Mouse (Mus musculus) neural tube, embryonic 13.5 days (tissue): ENCODE results near the gene 0610037L13Rik. TPM values are rescaled to one million over a fixed set of nuclear protein-coding genes. Genes with fewer than 3 reads are reported as not detected.

ENCODE experiments used
- ATAC-seq: fragments of 200-750 bp; cut with Nextera tagmentation; 2 replicates; pipeline ENCODE4 v1.8.0; 2017; ENCODE audit warnings: low read depth, mild to moderate bottlenecking, moderate TSS enrichment, moderate library complexity
- H3K27ac ChIP-seq: fragments of 300-500 bp; sonication (generic); replicated peaks from 2 replicates; pipeline ENCODE4 v1.5.1; 2015; ENCODE audit warnings: moderate library complexity, mild to moderate bottlenecking, inconsistent platforms
- H3K27me3 ChIP-seq: fragments of 300-500 bp; sonication (generic); 2 replicates; pipeline ENCODE4 v1.6.1; 2015; ENCODE audit warnings: mild to moderate bottlenecking, inconsistent platforms
- H3K36me3 ChIP-seq: fragments of 300-500 bp; sonication (generic); 2 replicates; pipeline ENCODE4 v1.6.1; 2015; ENCODE audit warnings: mild to moderate bottlenecking, inconsistent platforms
- H3K4me1 ChIP-seq: fragments of 300-500 bp; sonication (generic); replicated peaks from 2 replicates; pipeline ENCODE4 v1.6.1; 2015; ENCODE audit warnings: inconsistent platforms
- H3K4me2 ChIP-seq: fragments of 300-500 bp; sonication (generic); 2 replicates; pipeline ENCODE4 v1.6.1; 2015; ENCODE audit warnings: inconsistent platforms, mild to moderate bottlenecking, moderate library complexity
- H3K4me3 ChIP-seq: fragments of 300-500 bp; sonication (generic); 2 replicates; pipeline ENCODE4 v1.5.1; 2015; ENCODE audit warnings: mild to moderate bottlenecking, inconsistent platforms
- H3K9ac ChIP-seq: fragments of 300-500 bp; sonication (generic); 2 replicates; pipeline ENCODE4 v1.6.1; 2015; ENCODE audit warnings: moderate library complexity, mild to moderate bottlenecking, inconsistent platforms
- H3K9me3 ChIP-seq: fragments of 300-500 bp; sonication (generic); 2 replicates; pipeline ENCODE4 v1.6.1; 2016; ENCODE audit warnings: inconsistent platforms
- whole genome bisulfite sequencing: fragments of 180-500 bp; shearing (Covaris S2); methylation state at CpG from one replicate; pipeline ENCODE4 v1.1.7; 2015; 5-methylcytosine and 5-hydroxymethylcytosine counted together
- polyA plus RNA-seq: library from polyadenylated mRNA; unstranded; fragments of >200 nt; fragmentation: Nextera tagmentation; extraction: Ambion mirVana; gene quantifications from 2 replicates; pipeline ENCODE4 v1.2.1, GENCODE M21; 2015

The 0610037L13Rik gene
- polyA plus RNA-seq, 1 experiment from 2014 or later, result 99.6 TPM

GRCm38 (mm10) chr4:107879254-107880050, 10.2 kb upstream of the 0610037L13Rik start, which contains the start of gene Magoh:
Magoh (plus strand) TSS chr4:107879755.
- WGBS, result 3% methylated on average over 48 of the region's 48 CpGs
- Histone ChIP-seq H3K27ac (peak within 1 kb of the TSS; percentile 76), H3K4me3 (peak within 1 kb of the TSS; percentile 70), H3K36me3 (peaks cover 36% of the 10 kb centered on the region), H3K27me3 (no peaks in the 10 kb centered on the region), H3K9ac (peak within 1 kb of the TSS; percentile 86), H3K9me3 (no peaks in the 10 kb centered on the region), H3K4me2 (peak within 1 kb of the TSS; percentile 89), H3K4me1 (peaks cover 20% of the 10 kb centered on the region)
- peak; percentile 96 for ATAC-seq

- Histone ChIP-seq H3K4me1 (peaks cover 20% of the 10 kb centered on the region), H3K27ac (no peak overlapping the region), H3K4me2 (no peak overlapping the region), H3K9me3 (no peaks in the 10 kb centered on the region), H3K9ac (no peak overlapping the region), H3K27me3 (no peaks in the 10 kb centered on the region), H3K4me3 (no peak overlapping the region), H3K36me3 (peaks cover 51% of the 10 kb centered on the region)
- 93% methylated on average over 1 of the region's 1 CpGs for WGBS
- no peak for ATAC-seq
These were observed 8.0 kb upstream of the 0610037L13Rik start for GRCm38 (mm10) chr4:107881631-107882030.

GRCm38 (mm10) chr4:107886371-107886770, 3.2 kb upstream of the 0610037L13Rik start:
- H3K4me3 ChIP-seq, result no peak overlapping the region
- no peak overlapping the region for H3K4me2 ChIP-seq
- H3K9me3 ChIP-seq, result no peaks in the 10 kb centered on the region
- no peaks in the 10 kb centered on the region for H3K27me3 ChIP-seq
- 81% methylated on average over 7 of the region's 7 CpGs for WGBS
- peaks cover 15% of the 10 kb centered on the region for H3K4me1 ChIP-seq
- H3K36me3 ChIP-seq, result peaks cover 58% of the 10 kb centered on the region
- H3K27ac ChIP-seq, result no peak overlapping the region
- no peak for ATAC-seq
- H3K9ac ChIP-seq, result no peak overlapping the region

- H3K36me3 ChIP-seq, result peaks cover 52% of the 10 kb centered on the region
These were observed 255 bp upstream of the 0610037L13Rik start for GRCm38 (mm10) chr4:107889385-107889730.

GRCm38 (mm10) chr4:107892663-107893062, 3.0 kb downstream of the 0610037L13Rik start:
- WGBS, result 86% methylated on average over 2 of the region's 2 CpGs
- no peak for ATAC-seq
- no peak overlapping the region for H3K27ac ChIP-seq
- no peaks in the 10 kb centered on the region for H3K27me3 ChIP-seq
- H3K4me1 ChIP-seq, result peaks cover 15% of the 10 kb centered on the region
- peaks cover 58% of the 10 kb centered on the region for H3K36me3 ChIP-seq
- H3K4me2 ChIP-seq, result no peak overlapping the region
- no peak overlapping the region for H3K9ac ChIP-seq
- H3K4me3 ChIP-seq, result no peak overlapping the region
- H3K9me3 ChIP-seq, result no peaks in the 10 kb centered on the region

More at GRCm38 (mm10) chr4:107889385-107889730, 255 bp upstream of the 0610037L13Rik start:
- ATAC-seq, result peak; percentile 48
- WGBS, result 1% methylated on average over 12 of the region's 12 CpGs
- peak overlapping the region; percentile 86 for H3K9ac ChIP-seq
- H3K4me3 ChIP-seq, result peak overlapping the region; percentile 60
- peak overlapping the region; percentile 93 for H3K4me2 ChIP-seq
- peak overlapping the region; percentile 94 for H3K27ac ChIP-seq
- no peaks in the 10 kb centered on the region for H3K9me3 ChIP-seq
- peaks cover 15% of the 10 kb centered on the region for H3K4me1 ChIP-seq
- H3K27me3 ChIP-seq, result no peaks in the 10 kb centered on the region

GRCm38 (mm10) chr4:107899211-107899927, 9.8 kb downstream of the 0610037L13Rik start:
- 85% methylated on average over 5 of the region's 5 CpGs for WGBS
- no peak overlapping the region for H3K4me3 ChIP-seq
- peaks cover 48% of the 10 kb centered on the region for H3K36me3 ChIP-seq
- H3K9ac ChIP-seq, result no peak overlapping the region
- no peaks in the 10 kb centered on the region for H3K4me1 ChIP-seq
- no peaks in the 10 kb centered on the region for H3K27me3 ChIP-seq
- H3K9me3 ChIP-seq, result no peaks in the 10 kb centered on the region
- no peak for ATAC-seq
- H3K27ac ChIP-seq, result no peak overlapping the region
- H3K4me2 ChIP-seq, result no peak overlapping the region

GRCm38 (mm10) chr4:107900206-107900605, 10.6 kb downstream of the 0610037L13Rik start:
- Histone ChIP-seq H3K36me3 (peaks cover 44% of the 10 kb centered on the region), H3K27me3 (no peaks in the 10 kb centered on the region), H3K4me1 (no peaks in the 10 kb centered on the region), H3K9me3 (no peaks in the 10 kb centered on the region), H3K4me2 (no peak overlapping the region), H3K27ac (no peak overlapping the region), H3K9ac (no peak overlapping the region), H3K4me3 (no peak overlapping the region)
- WGBS, result 86% methylated on average over 3 of the region's 3 CpGs
- no peak for ATAC-seq

- Histone ChIP-seq H3K9ac (no peak overlapping the region), H3K9me3 (no peaks in the 10 kb centered on the region), H3K27ac (no peak overlapping the region), H3K4me2 (no peak overlapping the region), H3K36me3 (peaks cover 30% of the 10 kb centered on the region), H3K4me1 (no peaks in the 10 kb centered on the region), H3K4me3 (no peak overlapping the region), H3K27me3 (no peaks in the 10 kb centered on the region)
- WGBS, result 93% methylated on average over 10 of the region's 10 CpGs
- ATAC-seq, result no peak
These were observed 14.6 kb downstream of the 0610037L13Rik start for GRCm38 (mm10) chr4:107904252-107904651.

- Histone ChIP-seq H3K36me3 (peaks cover 45% of the 10 kb centered on the region), H3K4me1 (no peaks in the 10 kb centered on the region), H3K4me2 (no peak overlapping the region), H3K9me3 (no peaks in the 10 kb centered on the region), H3K27me3 (no peaks in the 10 kb centered on the region), H3K4me3 (no peak overlapping the region), H3K27ac (no peak overlapping the region), H3K9ac (no peak overlapping the region)
- WGBS, result 88% methylated on average over 9 of the region's 9 CpGs
- no peak for ATAC-seq
These were observed 16.9 kb downstream of the 0610037L13Rik start for GRCm38 (mm10) chr4:107906561-107906960.

- no peak for ATAC-seq
- H3K4me1 ChIP-seq, result no peaks in the 10 kb centered on the region
- peaks cover 59% of the 10 kb centered on the region for H3K36me3 ChIP-seq
- WGBS, result 90% methylated on average over 4 of the region's 4 CpGs
- H3K9me3 ChIP-seq, result no peaks in the 10 kb centered on the region
- H3K27me3 ChIP-seq, result no peaks in the 10 kb centered on the region
- H3K4me2 ChIP-seq, result no peak overlapping the region
- H3K27ac ChIP-seq, result no peak overlapping the region
- no peak overlapping the region for H3K4me3 ChIP-seq
- H3K9ac ChIP-seq, result no peak overlapping the region
These were observed 20.4 kb downstream of the 0610037L13Rik start for GRCm38 (mm10) chr4:107910020-107910419.

GRCm38 (mm10) chr4:107920336-107920735, 30.7 kb downstream of the 0610037L13Rik start:
- H3K4me1 ChIP-seq, result peaks cover 20% of the 10 kb centered on the region
- no peaks in the 10 kb centered on the region for H3K36me3 ChIP-seq
- H3K9me3 ChIP-seq, result no peaks in the 10 kb centered on the region
- 82% methylated on average over 2 of the region's 2 CpGs for WGBS
- no peak overlapping the region for H3K27ac ChIP-seq
- H3K4me3 ChIP-seq, result no peak overlapping the region
- ATAC-seq, result no peak
- H3K27me3 ChIP-seq, result no peaks in the 10 kb centered on the region
- H3K9ac ChIP-seq, result no peak overlapping the region
- H3K4me2 ChIP-seq, result no peak overlapping the region

- no peak overlapping the region for H3K4me3 ChIP-seq
- no peak overlapping the region for H3K27ac ChIP-seq
- no peak overlapping the region for H3K4me2 ChIP-seq
- H3K36me3 ChIP-seq, result no peaks in the 10 kb centered on the region
- H3K9ac ChIP-seq, result no peak overlapping the region
- peaks cover 20% of the 10 kb centered on the region for H3K4me1 ChIP-seq
- H3K27me3 ChIP-seq, result no peaks in the 10 kb centered on the region
- 76% methylated on average over 8 of the region's 8 CpGs for WGBS
- H3K9me3 ChIP-seq, result no peaks in the 10 kb centered on the region
- ATAC-seq, result no peak
These were observed 31.6 kb downstream of the 0610037L13Rik start for GRCm38 (mm10) chr4:107921152-107921695.
